Mouse (Mus musculus) embryonic facial prominence, embryonic 15.5 days (tissue): ENCODE results near the gene Slc25a27. TPM values are rescaled to one million over a fixed set of nuclear protein-coding genes. Genes with fewer than 3 reads are reported as not detected.

Experiments
- ATAC-seq: fragments of 200-750 bp; cut with Nextera tagmentation; 2 replicates; pipeline ENCODE4 v1.8.0; 2017; ENCODE audit warnings: low read depth, moderate TSS enrichment; ENCODE audit not compliant: insufficient number of reproducible peaks, low FRiP score, low TSS enrichment
- H3K27ac ChIP-seq: fragments of 300-500 bp; sonication (generic); replicated peaks from 2 replicates; pipeline ENCODE4 v1.5.1; 2015; ENCODE audit warnings: mild to moderate bottlenecking, inconsistent platforms
- H3K27me3 ChIP-seq: fragments of 300-500 bp; sonication (generic); 2 replicates; pipeline ENCODE4 v1.6.1; 2015; ENCODE audit warnings: inconsistent platforms
- H3K36me3 ChIP-seq: fragments of 300-500 bp; sonication (generic); 2 replicates; pipeline ENCODE4 v1.6.1; 2015; ENCODE audit warnings: mild to moderate bottlenecking, inconsistent platforms
- H3K4me1 ChIP-seq: fragments of 300-500 bp; sonication (generic); 2 replicates; pipeline ENCODE4 v1.6.1; 2015; ENCODE audit warnings: inconsistent platforms
- H3K4me2 ChIP-seq: fragments of 300-500 bp; sonication (generic); replicated peaks from 2 replicates; pipeline ENCODE4 v1.6.1; 2015; ENCODE audit warnings: mild to moderate bottlenecking, inconsistent platforms
- H3K4me3 ChIP-seq: fragments of 300-500 bp; sonication (generic); replicated peaks from 2 replicates; pipeline ENCODE4 v1.5.1; 2015; ENCODE audit warnings: mild to moderate bottlenecking, inconsistent platforms
- H3K9ac ChIP-seq: fragments of 300-500 bp; sonication (generic); 2 replicates; pipeline ENCODE4 v1.6.1; 2015; ENCODE audit warnings: inconsistent platforms
- H3K9me3 ChIP-seq: fragments of 300-500 bp; sonication (generic); replicated peaks from 2 replicates; pipeline ENCODE4 v1.6.1; 2016; ENCODE audit warnings: inconsistent platforms
- WGBS: fragments of 180-500 bp; shearing (Covaris S2); methylation state at CpG from one replicate; pipeline ENCODE4 v1.1.7; 2015; 5-methylcytosine and 5-hydroxymethylcytosine counted together
- polyA plus RNA-seq: library from polyadenylated mRNA; unstranded; fragments of >200 nt; fragmentation: Nextera tagmentation; extraction: Ambion mirVana; gene quantifications from 2 replicates; pipeline ENCODE4 v1.2.1, GENCODE M21; 2015

Slc25a27 gene
- polyA plus RNA-seq, 1 experiment from 2014 or later: 38.8 TPM

DNA sequence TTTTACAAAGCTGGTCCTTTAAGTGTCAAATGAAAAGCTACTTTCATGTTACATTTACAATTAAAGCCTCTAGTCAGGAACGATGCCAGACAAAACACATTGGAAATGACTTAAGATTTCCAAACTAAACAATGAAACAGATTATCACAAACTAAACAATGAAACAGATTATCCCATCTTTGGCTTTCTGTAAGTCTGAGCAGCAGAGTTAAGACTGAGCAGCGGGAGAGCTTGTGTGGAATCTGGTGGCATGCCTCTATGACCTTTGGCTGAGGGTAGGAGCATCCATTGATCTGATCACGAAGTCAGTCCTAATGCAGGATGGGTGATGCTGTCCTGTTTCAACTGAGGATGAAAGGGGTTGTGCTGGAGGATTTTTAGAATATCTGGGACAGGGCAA is 54.8 kb downstream of the Slc25a27 start:
- H3K4me2 ChIP-seq: no peak overlapping the region
- H3K9ac ChIP-seq: no peak overlapping the region
- no peaks in the 10 kb centered on the region for H3K9me3 ChIP-seq
- H3K27ac ChIP-seq: no peak overlapping the region
- no peak overlapping the region for H3K4me3 ChIP-seq
- H3K4me1 ChIP-seq: no peaks in the 10 kb centered on the region
- ATAC-seq: no peak
- WGBS: 71% methylated on average over 3 of the region's 3 CpGs
- H3K36me3 ChIP-seq: no peaks in the 10 kb centered on the region
- no peaks in the 10 kb centered on the region for H3K27me3 ChIP-seq

DNA sequence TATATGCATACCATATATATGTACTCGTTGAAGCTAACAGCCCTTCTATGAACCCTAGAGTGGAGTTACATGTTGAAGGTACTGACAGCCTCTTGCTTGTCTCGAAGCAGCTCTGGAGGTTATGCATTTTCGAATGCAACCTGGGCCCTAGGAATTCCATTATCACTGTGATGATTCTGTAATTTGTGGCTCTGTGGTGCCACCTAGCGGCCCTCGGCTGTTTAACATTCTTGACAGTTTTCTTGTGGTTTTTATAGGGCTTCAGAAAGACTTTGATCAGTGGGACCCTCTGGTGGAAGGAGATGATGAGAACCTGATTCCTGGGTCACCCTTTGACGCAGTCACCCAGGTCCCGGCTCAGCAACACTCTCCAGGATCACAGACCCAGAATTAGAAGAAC is 55.4 kb downstream of the Slc25a27 start:
- Histone ChIP-seq H3K36me3 (no peaks in the 10 kb centered on the region), H3K4me3 (no peak overlapping the region), H3K27me3 (no peaks in the 10 kb centered on the region), H3K27ac (no peak overlapping the region), H3K9ac (no peak overlapping the region), H3K9me3 (no peaks in the 10 kb centered on the region), H3K4me2 (no peak overlapping the region), H3K4me1 (no peaks in the 10 kb centered on the region)
- 19% methylated on average over 7 of the region's 7 CpGs for WGBS
- ATAC-seq: no peak

DNA sequence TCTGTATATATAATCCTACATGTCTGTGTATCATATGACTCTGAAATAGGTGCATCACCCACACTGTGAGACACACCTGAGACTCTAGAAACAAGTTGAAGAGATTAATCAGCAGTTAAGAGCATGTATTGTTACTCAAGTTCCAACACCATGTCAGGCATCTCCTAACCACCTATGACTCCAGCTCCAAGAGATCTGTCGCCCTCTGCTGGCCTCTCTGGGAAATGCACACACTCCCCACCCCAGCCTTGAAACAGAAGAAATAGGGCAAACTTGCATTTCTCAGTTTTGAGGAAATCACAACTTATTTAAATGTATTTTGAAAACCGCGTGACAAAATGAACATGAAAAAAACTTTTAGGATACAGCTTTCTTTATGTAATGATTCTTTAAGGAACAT is 60.3 kb downstream of the Slc25a27 start:
- no peak overlapping the region for H3K27ac ChIP-seq
- no peaks in the 10 kb centered on the region for H3K36me3 ChIP-seq
- H3K9me3 ChIP-seq: no peaks in the 10 kb centered on the region
- 15% methylated on average over 3 of the region's 3 CpGs for WGBS
- no peak overlapping the region for H3K4me2 ChIP-seq
- ATAC-seq: no peak
- no peak overlapping the region for H3K9ac ChIP-seq
- no peaks in the 10 kb centered on the region for H3K27me3 ChIP-seq
- no peaks in the 10 kb centered on the region for H3K4me1 ChIP-seq
- H3K4me3 ChIP-seq: no peak overlapping the region

DNA sequence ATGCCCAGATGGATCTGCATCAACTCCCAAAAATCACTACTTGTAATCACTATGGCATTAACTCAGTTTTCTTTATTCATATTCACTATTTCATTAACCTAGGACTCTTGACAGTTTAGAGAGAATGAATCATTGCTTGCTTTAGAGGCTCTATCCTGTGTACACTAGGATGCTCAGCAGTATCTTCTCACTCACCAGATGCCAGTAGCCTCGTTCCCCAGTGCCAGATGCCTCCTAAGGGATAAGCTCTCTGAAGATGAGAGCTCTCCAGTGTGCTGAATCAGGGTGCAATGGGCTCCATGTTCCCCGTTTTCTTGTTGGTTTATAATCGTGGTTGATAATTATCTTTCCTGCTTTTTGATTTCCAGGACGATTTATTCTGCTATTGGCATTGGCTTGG is 68.3 kb downstream of the Slc25a27 start:
- H3K4me3 ChIP-seq: no peak overlapping the region
- H3K36me3 ChIP-seq: no peaks in the 10 kb centered on the region
- H3K4me1 ChIP-seq: no peaks in the 10 kb centered on the region
- 54% methylated on average over 4 of the region's 4 CpGs for WGBS
- H3K9ac ChIP-seq: no peak overlapping the region
- ATAC-seq: no peak
- no peaks in the 10 kb centered on the region for H3K9me3 ChIP-seq
- no peaks in the 10 kb centered on the region; the same call in 1 of the 2 replicates for H3K27me3 ChIP-seq
- no peak overlapping the region for H3K4me2 ChIP-seq
- H3K27ac ChIP-seq: no peak overlapping the region

DNA sequence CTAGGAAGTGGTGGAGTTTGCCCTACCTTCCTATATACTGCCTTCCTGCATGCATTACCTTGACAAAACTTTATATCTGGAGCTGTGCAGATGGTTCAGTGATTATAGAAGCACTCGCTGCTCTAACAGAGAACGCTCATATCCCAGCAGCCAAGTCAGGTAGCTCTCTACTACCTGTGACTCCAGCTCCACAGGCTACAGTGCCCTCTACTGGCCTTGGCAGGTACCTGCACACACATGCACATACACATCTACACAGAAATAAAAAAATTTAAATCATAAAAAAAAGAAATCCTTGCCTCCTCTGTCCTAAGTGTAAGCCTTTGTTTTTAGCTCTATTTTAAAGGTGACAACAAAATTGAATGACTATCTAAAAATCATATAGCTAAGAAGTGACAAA is 69.3 kb downstream of the Slc25a27 start:
- Histone ChIP-seq H3K9ac (no peak overlapping the region), H3K4me3 (no peak overlapping the region), H3K9me3 (no peaks in the 10 kb centered on the region), H3K4me2 (no peak overlapping the region), H3K36me3 (no peaks in the 10 kb centered on the region), H3K27ac (no peak overlapping the region), H3K4me1 (no peaks in the 10 kb centered on the region), H3K27me3 (no peaks in the 10 kb centered on the region; the same call in 1 of the 2 replicates)
- no peak for ATAC-seq
- WGBS: 100% methylated on average over 2 of the region's 2 CpGs

DNA sequence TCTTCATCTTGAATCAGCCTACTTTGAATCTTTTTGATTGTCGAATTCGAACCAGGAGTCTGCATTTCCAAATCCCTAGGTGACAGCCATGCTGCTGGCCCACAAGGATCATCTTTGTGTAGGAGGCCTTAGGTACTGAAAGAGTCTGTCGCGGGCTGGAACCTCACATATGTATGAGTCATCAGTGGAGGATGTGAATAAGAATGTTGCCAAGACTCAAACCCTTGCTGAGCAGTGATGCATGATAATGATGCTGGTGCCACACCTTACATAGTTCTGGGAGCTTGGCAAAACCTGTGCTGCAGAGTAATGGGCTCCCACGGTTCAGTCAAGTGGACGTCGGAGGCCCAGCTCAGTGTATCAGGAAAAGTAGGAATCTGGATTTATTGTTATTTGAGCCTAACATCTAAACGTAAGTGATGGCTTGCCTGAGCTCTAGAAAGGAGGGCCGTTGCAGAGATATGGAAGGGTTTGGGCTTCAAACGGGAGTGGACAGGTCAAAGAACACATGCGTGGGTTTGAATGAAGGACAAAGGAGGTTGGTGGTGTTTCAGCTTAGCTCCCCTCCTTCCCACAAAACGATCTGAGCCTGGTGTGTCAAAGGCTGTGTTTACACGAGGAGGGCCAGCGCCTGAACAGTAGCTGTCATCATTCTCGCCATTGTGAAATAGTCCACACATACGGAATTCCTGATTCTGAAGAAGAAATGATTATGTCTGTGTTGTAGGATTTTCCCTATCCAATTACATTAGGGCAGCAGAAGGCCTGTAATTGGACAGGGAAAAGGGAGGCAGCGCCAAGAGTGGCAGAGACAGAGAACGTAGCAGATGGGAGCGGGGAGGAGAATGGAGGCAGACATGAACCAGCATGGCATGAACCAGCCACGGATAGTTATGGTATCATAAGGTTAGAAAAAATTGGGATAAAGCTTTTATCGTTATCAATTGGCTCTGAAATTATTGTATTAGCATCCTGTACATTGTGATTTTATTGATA is 74.4 kb downstream of the Slc25a27 start:
- H3K9ac ChIP-seq: no peak overlapping the region
- H3K4me1 ChIP-seq: no peaks in the 10 kb centered on the region
- WGBS: 84% methylated on average over 21 of the region's 21 CpGs
- no peak overlapping the region for H3K4me2 ChIP-seq
- H3K27me3 ChIP-seq: no peaks in the 10 kb centered on the region
- H3K36me3 ChIP-seq: no peaks in the 10 kb centered on the region
- H3K9me3 ChIP-seq: no peaks in the 10 kb centered on the region
- no peak for ATAC-seq
- no peak overlapping the region for H3K27ac ChIP-seq
- no peak overlapping the region for H3K4me3 ChIP-seq

Other genes with a start within 250 kb of the Slc25a27 start
- 0.25 and 0.40 TPM in 2 replicates for gene Mep1a, start 164.4 kb downstream of the Slc25a27 start, polyA plus RNA-seq
- 0.59 and 1.3 TPM in 2 replicates for gene Ankrd66, start 123.6 kb downstream of the Slc25a27 start, polyA plus RNA-seq
- gene Pla2g7, start 99.1 kb downstream of the Slc25a27 start, polyA plus RNA-seq: 12.5 and 14.6 TPM in 2 replicates
- gene Tdrd6, start 36.9 kb downstream of the Slc25a27 start, polyA plus RNA-seq: 0.04 and 0.16 TPM in 2 replicates
- gene Cyp39a1, start 211 bp upstream of the Slc25a27 start, polyA plus RNA-seq: 23.5 and 26.2 TPM in 2 replicates
- gene Rcan2, start 134.1 kb upstream of the Slc25a27 start, polyA plus RNA-seq: 4.0 and 4.9 TPM in 2 replicates